Mouse (Mus musculus) cerebellum, adult 9-10 months (tissue): ENCODE measurements around the gene Gtf2h2.
"Not testable (repeated sequence)": the region's sequence is repeated elsewhere in the genome, so short reads cannot be mapped to it uniquely, and the experiment has no call there.

Experiments used
- DNase-seq: peaks from one replicate; pipeline ENCODE4 v3.0.0; 2022

The Gtf2h2 gene

GRCm38 (mm10) chr13:100492061-100492787, at the start of gene Gtf2h2:
Gtf2h2 (minus strand) TSS chr13:100492579.
- DNase-seq: peak; percentile 85

GRCm38 (mm10) chr13:100536149-100536548, 43.8 kb upstream of the Gtf2h2 start:
- DNase-seq: no peak

GRCm38 (mm10) chr13:100532788-100533365, 40.5 kb upstream of the Gtf2h2 start:
- DNase-seq: no peak

GRCm38 (mm10) chr13:100526649-100527038, 34.3 kb upstream of the Gtf2h2 start:
- no peak for DNase-seq

GRCm38 (mm10) chr13:100525935-100526648, 33.7 kb upstream of the Gtf2h2 start:
- DNase-seq: peak; percentile 75

GRCm38 (mm10) chr13:100524896-100525295, 32.5 kb upstream of the Gtf2h2 start:
- peak; percentile 39 for DNase-seq

GRCm38 (mm10) chr13:100523698-100524097, 31.3 kb upstream of the Gtf2h2 start:
- DNase-seq: no peak

- no peak for DNase-seq
These were observed 29.6 kb upstream of the Gtf2h2 start for GRCm38 (mm10) chr13:100521724-100522591.

GRCm38 (mm10) chr13:100519162-100519561, 26.8 kb upstream of the Gtf2h2 start:
- no peak for DNase-seq

GRCm38 (mm10) chr13:100518191-100518590, 25.8 kb upstream of the Gtf2h2 start:
- DNase-seq: no peak

GRCm38 (mm10) chr13:100517652-100518153, 25.3 kb upstream of the Gtf2h2 start:
- DNase-seq: no peak

- DNase-seq: peak; percentile 40
These were observed 24.1 kb upstream of the Gtf2h2 start for GRCm38 (mm10) chr13:100516213-100517105.

GRCm38 (mm10) chr13:100512792-100513191, 20.4 kb upstream of the Gtf2h2 start:
- no peak for DNase-seq

- DNase-seq: no peak
These were observed 19.5 kb upstream of the Gtf2h2 start for GRCm38 (mm10) chr13:100511860-100512364.

- DNase-seq: no peak
These were observed 18.9 kb upstream of the Gtf2h2 start for GRCm38 (mm10) chr13:100511146-100511859.

GRCm38 (mm10) chr13:100499625-100500024, 7.2 kb upstream of the Gtf2h2 start:
- not testable (repeated sequence) for DNase-seq

- no peak for DNase-seq
These were observed 3.0 kb upstream of the Gtf2h2 start for GRCm38 (mm10) chr13:100495337-100495736.

- not testable (repeated sequence) for DNase-seq
These were observed 2.0 kb upstream of the Gtf2h2 start for GRCm38 (mm10) chr13:100494370-100494769.

- DNase-seq: peak; percentile 22
These were observed 934 bp upstream of the Gtf2h2 start for GRCm38 (mm10) chr13:100493313-100493712.

GRCm38 (mm10) chr13:100491623-100492022, 756 bp downstream of the Gtf2h2 start:
- DNase-seq: no peak

- DNase-seq: no peak
These were observed 2.0 kb downstream of the Gtf2h2 start for GRCm38 (mm10) chr13:100490424-100490823.
